ENCODE assay signal across 20 mouse cellular contexts in the genomic region with DNA sequence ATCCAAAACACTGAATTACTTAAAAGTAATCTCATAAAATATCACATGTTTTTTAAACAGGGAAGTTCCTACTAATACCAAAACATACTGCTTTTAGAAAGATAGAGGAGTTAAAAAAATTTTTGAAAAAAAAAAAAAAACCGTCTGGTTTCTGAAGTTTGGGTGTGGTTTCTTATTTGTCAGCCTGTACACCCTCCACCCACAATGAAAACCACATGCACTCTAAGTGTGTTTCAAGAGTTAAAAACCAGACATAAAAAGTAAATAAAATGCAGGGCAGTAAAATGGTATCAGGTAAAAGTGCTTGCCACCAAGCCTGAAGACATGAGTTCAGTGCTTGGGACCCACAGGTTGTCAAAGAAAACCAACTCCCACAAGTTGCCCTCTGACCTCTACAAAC. TPM values are rescaled to one million over a fixed set of nuclear protein-coding genes. Genes with fewer than 3 reads are reported as not detected.
DNase-seq lines count a peak whose midpoint lies in the region; ATAC-seq and TF ChIP-seq lines count a peak whose summit lies in the region.
"Had no signal": no experiment of that assay in that cellular context is flagged by ENCODE, and none has a peak within 500 bp of the region (broad histone marks: within the 10 kb centered on the region; RNA-seq: fewer than 3 reads in every experiment).

No protein-coding gene starts in this region.

- 0 out of 2 replicates have a peak overlapping the region, but pooled peaks have one; percentile 5 for H3K4me2 ChIP-seq in liver, embryonic 13.5 days
- no peak overlapping the region for H3K4me2 ChIP-seq in intestine, embryonic 16.5 days (ENCODE audit: low read depth, low read length)
- H3K4me2 ChIP-seq: embryonic facial prominence, embryonic 15.5 days; hindbrain, embryonic 12.5 days; limb, embryonic 13.5 days; lung, embryonic 15.5 days; neural tube, embryonic 12.5 days had no signal

- no peak for TF ChIP-seq CTCF in E14TG2a.4 (conservative IDR thresholded peaks at IDR 0.05; ENCODE audit: low read length)

- no peaks in the 10 kb centered on the region for H3K9me3 ChIP-seq in E14TG2a.4 (ENCODE audit: low read length)
- no peaks in the 10 kb centered on the region for H3K9me3 ChIP-seq in liver, embryonic 13.5 days (replicated peaks)
- H3K9me3 ChIP-seq in intestine, embryonic 16.5 days (ENCODE audit: control insufficient read depth, low read length): no peaks in the 10 kb centered on the region
- H3K9me3 ChIP-seq: embryonic facial prominence, embryonic 15.5 days; hindbrain, embryonic 12.5 days; limb, embryonic 13.5 days; lung, embryonic 15.5 days; megakaryocyte, embryonic 14.5 days; neural tube, embryonic 12.5 days had no signal

- 0 out of 2 replicates have a peak overlapping the region, but pooled peaks have one; percentile 100 for H3K4me3 ChIP-seq in E14TG2a.4 (replicated peaks; ENCODE audit: low read length)
- no peak overlapping the region for H3K4me3 ChIP-seq in liver, embryonic 13.5 days (replicated peaks)
- H3K4me3 ChIP-seq in intestine, embryonic 16.5 days (ENCODE audit: low read length): no peak overlapping the region
- H3K4me3 ChIP-seq: embryonic facial prominence, embryonic 15.5 days; hindbrain, embryonic 12.5 days; limb, embryonic 13.5 days; lung, embryonic 15.5 days; megakaryocyte, embryonic 14.5 days; neural tube, embryonic 12.5 days had no signal

- peaks cover 57% of the 10 kb centered on the region for H3K4me1 ChIP-seq in E14TG2a.4 (replicated peaks; ENCODE audit: low read depth, low read length)
- H3K4me1 ChIP-seq in liver, embryonic 13.5 days (replicated peaks): peaks cover 45% of the 10 kb centered on the region
- peaks cover 15% of the 10 kb centered on the region for H3K4me1 ChIP-seq in intestine, embryonic 16.5 days (ENCODE audit: control insufficient read depth, insufficient read depth, low read length)

- no peaks in the 10 kb centered on the region for H3K27me3 ChIP-seq in E14TG2a.4 (ENCODE audit: insufficient read depth, low read length)
- no peaks in the 10 kb centered on the region for H3K27me3 ChIP-seq in liver, embryonic 13.5 days
- H3K27me3 ChIP-seq in intestine, embryonic 16.5 days (replicated peaks; ENCODE audit: control insufficient read depth, insufficient read depth, low read length): no peaks in the 10 kb centered on the region
- H3K27me3 ChIP-seq: embryonic facial prominence, embryonic 15.5 days; hindbrain, embryonic 12.5 days; limb, embryonic 13.5 days; lung, embryonic 15.5 days; megakaryocyte, embryonic 14.5 days; neural tube, embryonic 12.5 days had no signal

- no peak for ATAC-seq in liver, embryonic 13.5 days (ENCODE audit: low read depth)
- ATAC-seq in intestine, embryonic 16.5 days: no peak
- ATAC-seq: intestine, postnatal 0 days had no signal

- peaks cover 59% of the 10 kb centered on the region for H3K36me3 ChIP-seq in E14TG2a.4 (ENCODE audit: insufficient read depth, low read length)
- H3K36me3 ChIP-seq in liver, embryonic 13.5 days: peaks cover 20% of the 10 kb centered on the region
- 0 out of 2 replicates have a peak, but pooled peaks cover 3% of the 10 kb centered on the region for H3K36me3 ChIP-seq in intestine, embryonic 16.5 days (ENCODE audit: control insufficient read depth, insufficient read depth, low read length)

- H3K9ac ChIP-seq in liver, embryonic 13.5 days: peak overlapping the region; percentile 29; the same call in 1 of the 2 replicates
- H3K9ac ChIP-seq in intestine, embryonic 16.5 days (ENCODE audit: low read depth, low read length): no peak overlapping the region
- H3K9ac ChIP-seq: embryonic facial prominence, embryonic 15.5 days; hindbrain, embryonic 12.5 days; limb, embryonic 13.5 days; lung, embryonic 15.5 days; neural tube, embryonic 12.5 days had no signal

- H3K27ac ChIP-seq in liver, embryonic 13.5 days: no peak overlapping the region
- no peak overlapping the region for H3K27ac ChIP-seq in intestine, embryonic 16.5 days (ENCODE audit: low read length)
- H3K27ac ChIP-seq: embryonic facial prominence, embryonic 15.5 days; hindbrain, embryonic 12.5 days; limb, embryonic 13.5 days; lung, embryonic 15.5 days; neural tube, embryonic 12.5 days had no signal

- WGBS in liver, embryonic 13.5 days (ENCODE audit: insufficient replicate concordance): 14% methylated on average over 1 of the region's 1 CpGs
- 57% methylated on average over 1 of the region's 1 CpGs for WGBS in intestine, embryonic 16.5 days

- DNase-seq in thymus, postnatal 25 days: peak; percentile 21
- DNase-seq in thymus, postnatal 14 days: no peak
- DNase-seq in liver, embryonic 13.5 days: no peak
- no peak for DNase-seq in spleen, adult 12 weeks (ENCODE audit: low spot score)
- no peak for DNase-seq in kidney, adult 8-10 months
- DNase-seq: adrenal gland, adult 2 months; cerebellum, postnatal 10 days; embryo, embryonic 11 days; gastrocnemius, postnatal 25 days; heart, postnatal 10 days; kidney, postnatal 10 days had no signal

RNA-seq across cellular contexts. Expression of a gene that starts 4.1 kb away (rescaled TPM):
- 38.4 and 44.6 TPM in 2 replicates for polyA plus RNA-seq in liver, embryonic 13.5 days (2015; fragmentation: Nextera tagmentation; extraction: Ambion mirVana)
- 98.3 and 104 TPM in 2 replicates for polyA plus RNA-seq in intestine, embryonic 16.5 days (2015; fragmentation: Nextera tagmentation; extraction: Ambion mirVana)

RNA-seq across cellular contexts. Expression of a gene that starts 28.7 kb away (rescaled TPM):
- 320 and 398 TPM in 2 replicates for polyA plus RNA-seq in liver, embryonic 13.5 days (2015; fragmentation: Nextera tagmentation; extraction: Ambion mirVana)
- polyA plus RNA-seq in intestine, embryonic 16.5 days (2015; fragmentation: Nextera tagmentation; extraction: Ambion mirVana): 393 and 451 TPM in 2 replicates

RNA-seq across cellular contexts. Expression of a gene that starts 52.0 kb away (rescaled TPM):
- polyA plus RNA-seq in liver, embryonic 13.5 days (2015; fragmentation: Nextera tagmentation; extraction: Ambion mirVana): 65.8 and 78.6 TPM in 2 replicates
- 57.0 and 62.3 TPM in 2 replicates for polyA plus RNA-seq in intestine, embryonic 16.5 days (2015; fragmentation: Nextera tagmentation; extraction: Ambion mirVana)
